Mouse (Mus musculus) embryonic facial prominence, embryonic 14.5 days (tissue): Measurements from ENCODE around the gene 1190005I06Rik. TPM values are rescaled to one million over a fixed set of nuclear protein-coding genes. Genes with fewer than 3 reads are reported as not detected.
"Not testable (repeated sequence)": the region's sequence is repeated elsewhere in the genome, so short reads cannot be mapped to it uniquely, and the experiment has no call there.

Source experiments
- ATAC-seq: fragments of 200-750 bp; cut with Nextera tagmentation; 2 replicates; pipeline ENCODE4 v1.8.0; 2017; ENCODE audit warnings: low read depth, moderate number of reproducible peaks, moderate TSS enrichment
- DNase-seq: peaks from one replicate; pipeline ENCODE4 v3.0.0-alpha.2; 2015; ENCODE audit warnings: low spot score
- H3K27ac ChIP-seq: fragments of 300-500 bp; sonication (generic); replicated peaks from 2 replicates; pipeline ENCODE4 v1.5.1; 2014; ENCODE audit warnings: low read depth, mild to moderate bottlenecking, low read length, moderate library complexity
- H3K27me3 ChIP-seq: fragments of 300-500 bp; sonication (generic); replicated peaks from 2 replicates; pipeline ENCODE4 v1.6.1; 2014; ENCODE audit warnings: low read length; ENCODE audit not compliant: control insufficient read depth, insufficient read depth
- H3K36me3 ChIP-seq: fragments of 300-500 bp; sonication (generic); 2 replicates; pipeline ENCODE4 v1.6.1; 2014; ENCODE audit warnings: low read length, mixed read lengths; ENCODE audit not compliant: control insufficient read depth, insufficient read depth
- H3K4me1 ChIP-seq: fragments of 300-500 bp; sonication (generic); 2 replicates; pipeline ENCODE4 v1.6.1; 2014; ENCODE audit warnings: antibody characterized with exemption, low read length; ENCODE audit not compliant: control insufficient read depth, insufficient read depth
- H3K4me2 ChIP-seq: fragments of 300-500 bp; sonication (generic); 2 replicates; pipeline ENCODE4 v1.6.1; 2014; ENCODE audit warnings: low read depth, mild to moderate bottlenecking, low read length, moderate library complexity, mixed read lengths
- H3K4me3 ChIP-seq: fragments of 300-500 bp; sonication (generic); 2 replicates; pipeline ENCODE4 v1.5.1; 2014; ENCODE audit warnings: low read depth, mild to moderate bottlenecking, low read length
- H3K9ac ChIP-seq: fragments of 300-500 bp; sonication (generic); 2 replicates; pipeline ENCODE4 v1.6.1; 2014; ENCODE audit warnings: low read depth, mild to moderate bottlenecking, low read length, moderate library complexity, mixed read lengths
- H3K9me3 ChIP-seq: fragments of 300-500 bp; sonication (generic); 2 replicates; pipeline ENCODE4 v1.6.1; 2016; ENCODE audit warnings: low read length; ENCODE audit not compliant: control insufficient read depth
- WGBS: fragments of 180-500 bp; shearing (Covaris S2); extraction: QIAGEN DNeasy Blood & Tissue Kit; methylation state at CpG from one replicate; pipeline ENCODE4 v1.1.7; 2014; 5-methylcytosine and 5-hydroxymethylcytosine counted together
- polyA plus RNA-seq: library from polyadenylated mRNA; unstranded; fragments of >200 nt; fragmentation: Nextera tagmentation; extraction: Ambion mirVana; gene quantifications from 2 replicates; pipeline ENCODE4 v1.2.1, GENCODE M21; 2014

1190005I06Rik gene
- polyA plus RNA-seq, 1 experiment from 2014 or later = 6.9 TPM

- ATAC-seq (no peak), DNase-seq (no peak)
- no peaks in the 10 kb centered on the region for H3K27me3 ChIP-seq
- H3K27ac ChIP-seq = peak overlapping the region; percentile 67
- 0 out of 2 replicates have a peak overlapping the region, but pooled peaks have one; percentile 25 for H3K9ac ChIP-seq
- WGBS = 81% methylated on average over 8 of the region's 8 CpGs
- no peak overlapping the region for H3K4me2 ChIP-seq
- H3K9me3 ChIP-seq = no peaks in the 10 kb centered on the region
- peaks cover 9% of the 10 kb centered on the region; the same call in 1 of the 2 replicates for H3K4me1 ChIP-seq
- H3K4me3 ChIP-seq = no peak overlapping the region
- H3K36me3 ChIP-seq = no peaks in the 10 kb centered on the region
Measured at GRCm38 (mm10) chr8:120685591-120685990, 38.2 kb upstream of the 1190005I06Rik start.

GRCm38 (mm10) chr8:120685097-120685496, 37.7 kb upstream of the 1190005I06Rik start:
- ATAC-seq (0 out of 2 replicates have a peak, but pooled peaks have one; percentile 4), DNase-seq (peak; percentile 65)
- Histone ChIP-seq H3K27ac (peak overlapping the region; percentile 67), H3K36me3 (no peaks in the 10 kb centered on the region), H3K4me1 (peaks cover 9% of the 10 kb centered on the region; the same call in 1 of the 2 replicates), H3K9me3 (no peaks in the 10 kb centered on the region), H3K4me2 (no peak overlapping the region), H3K27me3 (no peaks in the 10 kb centered on the region), H3K4me3 (no peak overlapping the region), H3K9ac (peak overlapping the region; percentile 25; the same call in 1 of the 2 replicates)
- 46% methylated on average over 5 of the region's 5 CpGs for WGBS

GRCm38 (mm10) chr8:120684082-120684481, 36.6 kb upstream of the 1190005I06Rik start:
- no peaks in the 10 kb centered on the region for H3K27me3 ChIP-seq
- no peak overlapping the region for H3K4me3 ChIP-seq
- DNase-seq (no peak), ATAC-seq (no peak)
- no peak overlapping the region for H3K4me2 ChIP-seq
- WGBS = 63% methylated on average over 5 of the region's 5 CpGs
- H3K9ac ChIP-seq = no peak overlapping the region
- no peaks in the 10 kb centered on the region for H3K9me3 ChIP-seq
- H3K4me1 ChIP-seq = peaks cover 9% of the 10 kb centered on the region; the same call in 1 of the 2 replicates
- no peak overlapping the region for H3K27ac ChIP-seq
- H3K36me3 ChIP-seq = no peaks in the 10 kb centered on the region

DNA sequence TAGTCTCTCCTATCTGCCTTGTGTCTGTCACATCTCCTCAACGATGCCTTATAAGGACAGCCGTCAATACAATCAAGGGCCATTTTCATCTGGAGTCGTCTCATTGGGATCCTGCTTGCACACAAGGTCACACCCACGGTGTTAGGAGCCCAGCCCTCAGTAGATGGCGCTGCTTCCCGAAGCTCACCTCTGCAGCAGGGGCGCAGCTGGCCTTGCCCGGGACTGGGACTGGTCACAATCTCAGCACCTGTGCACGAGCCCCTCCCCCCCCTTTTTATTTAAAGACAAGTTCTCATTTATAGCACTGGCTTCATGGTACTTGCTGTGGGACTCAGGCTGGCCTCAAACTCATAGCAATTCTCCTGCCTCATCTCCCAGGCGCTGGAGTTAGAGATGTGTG, 36.2 kb upstream of the 1190005I06Rik start:
- Histone ChIP-seq H3K27ac (no peak overlapping the region), H3K4me3 (no peak overlapping the region), H3K4me2 (no peak overlapping the region), H3K9me3 (no peaks in the 10 kb centered on the region), H3K27me3 (no peaks in the 10 kb centered on the region), H3K36me3 (no peaks in the 10 kb centered on the region), H3K4me1 (peaks cover 9% of the 10 kb centered on the region; the same call in 1 of the 2 replicates), H3K9ac (no peak overlapping the region)
- peak; percentile 53; the same call in 1 of the 2 replicates for ATAC-seq
- 20% methylated on average over 10 of the region's 10 CpGs for WGBS
- DNase-seq = peak; percentile 65

DNA sequence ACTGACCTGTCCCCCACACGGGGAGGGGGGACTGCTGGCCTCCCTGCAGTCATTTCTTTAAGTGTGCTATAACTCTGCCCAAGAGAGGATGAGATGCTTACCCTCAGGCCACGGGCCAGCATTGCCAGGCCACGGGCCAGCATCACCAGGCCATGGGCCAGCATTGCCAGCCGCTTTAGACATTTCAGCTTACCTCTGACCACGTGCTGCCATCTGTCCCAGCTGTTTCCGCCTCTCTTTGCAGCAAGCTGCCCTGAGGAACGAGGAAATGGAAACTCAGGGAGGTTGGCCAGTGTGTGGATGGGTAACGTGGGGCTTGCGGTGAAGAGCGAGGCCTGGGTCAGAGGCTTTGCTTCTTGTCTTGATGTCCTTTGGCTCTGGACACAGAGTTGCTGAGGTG, 33.7 kb upstream of the 1190005I06Rik start:
- no peak for DNase-seq
- H3K9ac ChIP-seq = no peak overlapping the region
- 75% methylated on average over 10 of the region's 10 CpGs for WGBS

GRCm38 (mm10) chr8:120680405-120680804, 33.0 kb upstream of the 1190005I06Rik start:
- DNase-seq = peak; percentile 48
- H3K36me3 ChIP-seq, H3K9me3 ChIP-seq, ATAC-seq, H3K27me3 ChIP-seq, H3K4me3 ChIP-seq, H3K9ac ChIP-seq, H3K27ac ChIP-seq, H3K4me2 ChIP-seq, H3K4me1 ChIP-seq: not testable (repeated sequence)
- WGBS = 54% methylated on average over 7 of the region's 7 CpGs

More for the DNA sequence above, 33.7 kb upstream of the 1190005I06Rik start:
- Histone ChIP-seq H3K4me3 (no peak overlapping the region), H3K4me1 (peaks cover 9% of the 10 kb centered on the region; the same call in 1 of the 2 replicates), H3K9me3 (no peaks in the 10 kb centered on the region), H3K27me3 (no peaks in the 10 kb centered on the region), H3K27ac (no peak overlapping the region), H3K4me2 (no peak overlapping the region), H3K36me3 (no peaks in the 10 kb centered on the region; the same call in 1 of the 2 replicates)
- ATAC-seq = no peak

DNA sequence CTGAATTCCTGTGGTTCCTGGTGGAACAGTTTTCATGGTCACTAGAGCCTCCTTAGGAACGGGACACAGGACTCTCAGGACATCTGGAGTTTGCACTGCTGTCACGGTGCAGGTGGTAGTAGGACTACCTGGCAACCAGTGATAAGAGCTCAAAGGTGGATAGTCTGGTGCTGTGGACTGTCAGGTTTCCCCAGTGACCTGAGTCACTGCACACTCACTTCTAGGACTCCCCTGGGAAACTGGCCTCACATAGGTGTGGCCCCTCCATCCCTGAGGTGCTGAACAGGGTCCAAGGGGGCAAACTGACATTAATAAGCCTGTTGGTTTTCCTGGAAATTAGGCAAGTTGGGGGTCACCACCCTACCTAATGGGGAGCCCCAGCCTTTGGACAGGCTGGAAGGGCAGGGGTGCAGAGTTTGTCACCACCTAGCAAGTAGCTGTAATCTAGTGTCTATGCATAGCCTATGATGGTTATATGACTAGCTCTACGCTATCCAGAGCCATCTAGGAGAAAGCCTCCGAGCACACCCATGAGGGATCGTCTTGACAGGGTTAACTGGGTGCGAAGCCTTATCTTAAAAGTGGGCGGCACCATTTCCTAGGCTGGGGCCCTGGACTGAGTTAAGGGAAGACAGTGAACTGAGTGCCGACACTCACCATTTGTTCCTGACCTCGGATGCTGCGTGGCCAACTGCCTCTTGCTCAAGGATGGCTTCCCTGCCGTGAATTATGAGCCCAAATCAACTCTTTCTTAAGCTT, 32.4 kb upstream of the 1190005I06Rik start:
- Histone ChIP-seq H3K27me3 (no peaks in the 10 kb centered on the region), H3K27ac (no peak overlapping the region), H3K36me3 (no peaks in the 10 kb centered on the region; the same call in 1 of the 2 replicates), H3K4me3 (no peak overlapping the region), H3K4me2 (no peak overlapping the region), H3K9me3 (no peaks in the 10 kb centered on the region), H3K4me1 (0 out of 2 replicates have a peak, but pooled peaks cover 3% of the 10 kb centered on the region), H3K9ac (no peak overlapping the region)
- DNase-seq = no peak
- 69% methylated on average over 11 of the region's 11 CpGs for WGBS
- ATAC-seq = no peak

DNA sequence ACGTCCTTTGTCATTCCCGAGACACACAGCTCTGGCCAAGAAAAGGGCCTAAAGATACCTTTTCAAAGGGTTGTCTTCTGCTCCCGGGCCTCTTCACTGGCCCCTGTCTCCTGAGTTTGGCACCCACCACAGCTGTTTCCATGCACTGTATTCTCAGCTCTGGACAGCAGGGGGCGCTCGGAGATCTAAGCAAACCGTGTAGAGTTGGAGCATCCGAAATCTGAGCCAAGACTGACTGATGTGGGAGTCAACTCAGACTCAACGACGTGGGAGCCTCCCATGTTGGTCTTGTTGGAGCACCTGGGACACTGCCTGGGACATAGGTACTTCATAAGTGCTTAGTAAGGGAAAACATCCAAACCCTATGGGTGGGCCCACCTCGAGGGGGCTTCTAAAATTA, 31.0 kb upstream of the 1190005I06Rik start:
- peak; percentile 56; the same call in 1 of the 2 replicates for ATAC-seq

More for the DNA sequence above, 31.0 kb upstream of the 1190005I06Rik start:
- Histone ChIP-seq H3K27me3 (no peaks in the 10 kb centered on the region), H3K4me1 (no peaks in the 10 kb centered on the region), H3K4me2 (no peak overlapping the region), H3K9me3 (no peaks in the 10 kb centered on the region), H3K27ac (no peak overlapping the region), H3K9ac (no peak overlapping the region), H3K36me3 (peaks cover 9% of the 10 kb centered on the region), H3K4me3 (no peak overlapping the region)
- peak; percentile 93 for DNase-seq
- WGBS = 15% methylated on average over 10 of the region's 10 CpGs
